Mouse (Mus musculus): ENCODE results near the gene Bmp8a. TPM values are rescaled to one million over a fixed set of nuclear protein-coding genes. Genes with fewer than 3 reads are reported as not detected.
"Not testable (repeated sequence)": the region's sequence is repeated elsewhere in the genome, so short reads cannot be mapped to it uniquely, and the experiment has no call there.

Gene Bmp8a
- total RNA-seq, 2 experiments from 2014 or later: not detected

DNA sequence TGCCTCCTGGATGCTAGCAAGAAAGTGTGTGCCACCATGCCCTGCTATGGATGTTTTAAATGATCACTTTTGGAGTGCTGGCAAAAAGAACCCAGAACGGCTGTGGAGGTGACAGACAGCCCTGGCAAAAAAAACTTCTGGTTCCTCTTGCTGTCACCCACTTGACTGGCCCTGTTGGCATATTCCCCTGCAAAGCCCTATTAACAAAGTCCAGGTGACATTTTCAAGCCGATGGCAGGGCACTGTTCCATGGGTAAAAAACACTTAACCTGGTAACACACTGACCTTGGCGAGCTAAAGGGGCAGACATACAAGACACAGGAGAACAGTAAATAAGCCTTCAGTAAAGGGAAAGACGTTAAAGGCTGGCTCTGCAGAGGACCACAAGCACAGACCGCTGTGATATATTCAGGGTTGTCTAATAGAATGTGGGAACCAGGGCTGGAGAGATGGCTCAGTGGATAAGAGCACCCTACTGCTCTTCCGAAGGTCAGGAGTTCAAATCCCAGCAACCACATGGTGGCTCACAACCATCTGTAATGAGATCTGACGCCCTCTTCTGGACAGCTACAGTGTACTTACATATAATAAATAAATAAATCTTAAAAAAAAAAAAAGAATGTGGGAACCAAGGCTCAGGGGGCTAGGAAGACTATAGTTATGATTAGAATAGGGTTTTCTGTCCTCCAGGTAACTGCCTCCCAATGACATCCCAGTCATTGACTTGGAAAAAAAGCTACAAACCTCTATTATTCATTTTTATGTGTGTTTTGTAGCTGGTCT, 49.2 kb downstream of the Bmp8a start:
- ATAC-seq (replicated peaks; ENCODE audit: low FRiP score, low TSS enrichment, poor library complexity, severe bottlenecking): no peak

DNA sequence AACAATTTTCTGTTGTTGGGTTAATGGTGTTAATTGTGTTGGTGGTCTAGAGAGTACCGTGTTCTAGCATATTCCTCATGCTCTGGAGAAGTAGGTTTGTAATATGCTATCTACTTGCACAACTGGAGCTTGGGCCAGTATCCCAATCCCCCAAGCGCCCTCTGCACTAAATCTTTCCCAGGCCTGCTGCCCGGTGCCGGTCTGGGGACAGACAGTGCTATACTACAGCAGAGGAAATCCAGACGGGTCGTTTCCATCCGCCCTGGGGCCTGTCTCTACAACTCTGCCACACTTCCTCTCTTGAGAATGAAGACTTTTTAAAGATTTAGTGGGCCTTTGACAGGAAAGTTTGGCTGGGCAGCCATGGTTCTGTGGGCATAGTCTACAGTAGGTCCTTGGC, 50.1 kb downstream of the Bmp8a start:
- no peak for ATAC-seq (replicated peaks; ENCODE audit: low FRiP score, low TSS enrichment, poor library complexity, severe bottlenecking)

DNA sequence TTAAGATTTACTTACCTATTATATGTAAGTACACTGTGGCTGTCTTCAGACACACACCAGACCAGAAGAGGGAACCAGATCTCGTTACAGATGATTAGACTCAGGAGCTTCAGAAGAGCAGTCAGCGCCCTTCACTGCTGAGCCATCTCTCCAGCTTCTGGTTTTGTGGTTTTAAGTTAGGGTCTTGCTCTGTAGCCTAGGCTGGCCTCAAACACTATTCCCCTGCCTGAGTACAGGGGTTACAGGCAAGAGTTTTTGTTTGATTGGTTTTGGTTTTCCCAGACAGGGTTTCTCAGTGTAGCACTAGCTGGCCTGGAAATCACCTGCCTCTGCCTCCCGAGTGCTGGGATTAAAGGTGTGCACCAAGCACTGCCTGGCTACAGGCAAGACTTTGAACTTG, 50.7 kb downstream of the Bmp8a start:
- ATAC-seq (replicated peaks; ENCODE audit: low FRiP score, low TSS enrichment, poor library complexity, severe bottlenecking): no peak

DNA sequence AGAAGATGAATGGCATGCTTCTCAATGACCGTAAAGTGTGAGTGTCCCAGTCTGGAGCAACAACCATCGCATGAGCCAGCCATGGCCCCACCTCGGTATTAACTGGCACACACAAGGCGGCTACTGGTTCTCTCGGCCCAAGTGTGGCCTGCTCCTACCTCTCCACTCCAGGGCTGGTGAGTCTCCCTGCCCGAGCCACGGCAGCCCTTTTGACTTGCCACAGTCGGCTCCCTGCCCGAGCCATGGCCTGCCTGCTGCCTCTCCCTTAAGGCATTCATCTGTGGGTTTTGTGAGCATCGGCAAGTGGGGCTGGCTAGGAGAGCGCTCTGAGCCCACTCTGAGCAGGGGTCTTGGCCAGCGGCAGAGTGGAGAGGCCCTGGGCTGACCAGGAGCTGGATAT, 54.0 kb downstream of the Bmp8a start:
- no peak for ATAC-seq (replicated peaks; ENCODE audit: low FRiP score, low TSS enrichment, poor library complexity, severe bottlenecking)

DNA sequence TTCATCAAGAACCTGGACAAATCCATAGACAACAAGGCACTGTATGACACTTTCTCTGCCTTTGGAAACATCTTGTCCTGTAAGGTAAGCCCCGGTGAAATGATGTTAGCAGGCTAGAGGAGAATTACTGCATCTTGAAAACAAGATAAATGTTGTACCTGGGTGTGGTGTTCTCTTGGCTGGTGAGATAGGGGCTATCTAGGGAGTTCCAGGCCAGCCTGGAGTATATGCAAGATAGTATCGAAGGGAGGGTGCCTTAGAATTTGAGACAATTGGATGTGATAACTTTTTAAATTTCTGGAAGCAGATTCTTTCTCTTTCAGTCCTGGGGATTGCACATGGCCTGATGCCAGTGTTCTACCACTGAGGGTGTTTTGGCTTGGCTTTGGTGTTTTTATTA, 56.3 kb downstream of the Bmp8a start:
- ATAC-seq (replicated peaks; ENCODE audit: low FRiP score, low TSS enrichment, poor library complexity, severe bottlenecking): peak; percentile 64

DNA sequence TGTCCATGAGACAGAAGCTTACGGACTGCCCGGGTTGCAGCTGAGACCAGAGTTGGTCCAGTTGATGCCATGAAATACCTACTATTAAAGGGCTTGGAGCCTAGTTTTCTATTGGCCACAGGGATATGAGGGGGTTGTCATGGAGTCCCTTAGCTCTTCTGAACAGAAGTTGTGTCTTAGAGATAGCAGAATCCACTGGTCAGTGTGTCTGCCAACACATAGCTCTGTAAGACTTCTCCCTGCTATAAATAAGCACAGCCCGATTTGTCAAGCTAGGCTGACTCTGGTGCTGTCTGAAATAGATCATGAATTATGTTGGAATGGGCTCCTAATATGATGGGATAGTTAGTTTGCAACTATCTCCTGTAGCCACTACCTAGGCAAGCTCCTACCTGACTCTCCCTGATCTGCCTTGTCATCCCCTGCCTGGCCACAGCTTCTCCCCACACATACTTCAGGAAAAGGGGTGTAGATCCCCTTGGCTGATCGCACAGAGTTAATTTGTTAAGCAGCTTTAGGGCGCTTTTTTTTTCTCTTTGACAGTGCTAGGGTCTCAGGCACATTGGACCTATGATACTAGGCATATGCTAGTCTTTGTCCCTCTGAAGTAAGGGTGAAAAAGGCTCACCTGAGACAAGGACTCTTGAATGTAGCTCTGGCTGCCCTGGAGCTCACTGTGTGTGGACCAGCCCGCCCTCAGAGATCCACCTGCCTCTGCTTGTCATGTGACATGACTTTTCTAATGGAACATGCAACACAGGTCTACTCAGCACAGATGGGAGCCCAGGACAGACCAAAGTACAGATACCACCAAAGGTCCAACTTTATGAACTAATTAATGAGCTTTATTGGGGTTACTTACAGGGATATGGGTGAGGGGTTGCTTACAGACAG, 58.1 kb downstream of the Bmp8a start:
- ATAC-seq (replicated peaks; ENCODE audit: low FRiP score, low TSS enrichment, poor library complexity, severe bottlenecking): 0 out of 2 replicates have a peak, but pooled peaks have one; percentile 10

DNA sequence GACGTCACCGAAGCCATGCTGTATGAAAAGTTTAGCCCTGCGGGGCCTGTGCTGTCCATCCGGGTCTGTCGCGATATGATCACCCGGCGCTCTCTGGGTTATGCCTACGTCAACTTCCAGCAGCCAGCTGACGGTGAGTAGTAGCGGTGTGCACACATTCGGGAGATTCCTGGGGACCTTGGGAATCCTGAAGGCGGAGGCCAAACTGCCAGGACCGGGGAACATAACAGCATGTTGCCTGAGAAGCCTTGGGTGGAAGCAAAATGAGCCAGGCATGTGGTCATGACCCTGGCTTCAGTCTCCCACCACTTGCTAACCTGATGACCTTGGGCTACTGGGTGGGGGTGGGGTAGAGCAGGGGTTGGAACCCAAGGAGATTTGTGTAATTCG, 59.4 kb downstream of the Bmp8a start:
- ATAC-seq (replicated peaks; ENCODE audit: low FRiP score, low TSS enrichment, poor library complexity, severe bottlenecking): not testable (repeated sequence)

DNA sequence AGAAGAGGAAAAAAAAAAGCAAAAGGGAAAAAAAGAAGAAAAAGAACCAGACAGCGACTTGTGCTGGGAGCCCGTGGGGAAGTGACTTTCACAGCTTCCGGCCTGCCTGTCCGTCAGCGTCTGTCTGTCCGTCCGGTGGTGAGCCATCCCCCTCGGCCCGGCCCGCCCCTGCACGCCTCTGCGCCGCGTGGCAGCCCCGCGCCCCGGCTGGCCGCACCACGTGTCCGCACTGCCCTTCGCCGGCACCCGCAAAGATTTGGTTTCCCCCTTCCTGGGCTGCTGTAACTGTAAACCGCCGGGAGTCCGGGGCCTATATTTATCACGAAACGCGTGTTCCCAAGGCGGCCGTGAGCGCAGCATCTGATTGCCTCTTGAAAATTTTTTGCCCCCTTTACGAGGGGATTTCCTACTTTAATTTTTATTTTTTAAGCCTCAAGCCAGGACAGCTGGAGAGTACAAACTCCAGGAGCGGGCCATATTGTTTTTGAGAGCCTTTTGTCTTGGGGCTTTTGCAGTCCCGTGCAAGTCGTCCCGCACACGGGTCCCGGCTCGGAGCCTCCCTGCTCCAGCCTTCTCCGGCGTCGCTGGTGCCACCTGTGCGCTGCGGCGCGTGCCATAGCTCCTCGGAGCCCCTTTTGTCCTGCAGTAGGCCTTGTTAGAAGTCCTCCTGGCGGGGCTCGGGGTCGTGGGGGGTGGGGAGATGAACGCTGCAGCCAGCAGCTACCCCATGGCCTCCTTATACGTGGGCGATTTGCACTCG, 60.0 kb downstream of the Bmp8a start:
- ATAC-seq (replicated peaks; ENCODE audit: low FRiP score, low TSS enrichment, poor library complexity, severe bottlenecking): not testable (repeated sequence)

DNA sequence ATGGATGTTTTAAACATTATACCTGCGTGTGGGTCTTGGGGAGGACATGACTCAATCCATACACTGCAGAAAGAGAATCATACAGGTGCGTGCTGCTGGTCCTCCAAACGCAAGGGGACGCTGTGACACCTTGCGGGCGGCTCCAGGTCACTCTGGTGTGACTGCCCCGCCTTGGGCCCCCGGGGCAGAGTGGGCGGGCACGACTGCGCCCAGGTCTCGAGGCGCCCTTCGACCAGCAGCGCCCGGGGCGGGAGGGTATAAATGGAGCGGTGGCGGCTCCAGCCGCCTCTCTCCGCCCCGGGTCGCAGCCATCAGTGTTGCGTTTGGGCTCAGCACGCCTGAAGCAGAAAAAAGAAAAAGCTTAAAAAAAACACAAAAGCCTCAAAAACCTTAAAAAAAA, 60.6 kb downstream of the Bmp8a start:
- ATAC-seq (replicated peaks; ENCODE audit: low FRiP score, low TSS enrichment, poor library complexity, severe bottlenecking): peak; percentile 85

DNA sequence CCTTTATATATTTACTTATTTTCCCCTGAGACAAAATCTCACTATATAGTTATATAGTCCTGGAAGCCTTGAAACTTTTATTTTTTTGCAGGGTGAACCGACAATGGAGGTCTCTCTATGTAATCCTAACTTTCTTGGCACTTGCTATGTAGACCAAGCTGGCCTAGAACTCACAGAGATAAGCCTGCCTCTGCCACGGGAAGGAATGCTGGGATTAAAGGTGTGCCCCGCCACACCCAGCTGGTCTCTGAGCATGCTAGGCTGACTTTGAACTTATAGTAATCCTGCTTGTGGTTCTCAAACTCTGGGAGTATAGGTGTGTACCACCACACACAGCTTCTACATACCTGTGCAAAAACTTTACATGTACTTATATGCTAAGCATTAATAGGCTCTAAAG, 62.9 kb downstream of the Bmp8a start:
- no peak for ATAC-seq (replicated peaks; ENCODE audit: low FRiP score, low TSS enrichment, poor library complexity, severe bottlenecking)

DNA sequence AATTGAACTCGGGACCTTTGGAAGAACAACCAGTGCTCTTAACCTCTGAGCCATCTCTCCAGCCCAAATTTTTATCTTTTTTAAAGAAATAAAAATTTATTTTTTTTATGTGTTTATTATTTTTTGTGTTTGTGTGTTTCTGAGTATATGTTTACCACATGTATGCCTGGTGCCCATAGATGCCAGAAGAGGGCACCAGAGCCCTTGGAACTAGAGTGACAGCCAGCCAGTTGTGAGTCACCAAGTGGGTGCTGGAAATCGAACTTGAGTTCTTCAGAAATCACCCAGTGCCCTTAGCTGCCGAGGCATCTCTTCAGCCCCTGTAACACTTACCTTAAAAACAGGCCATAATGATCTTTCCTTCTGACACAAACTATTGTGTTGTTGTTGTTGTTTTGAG, 72.0 kb downstream of the Bmp8a start:
- no peak for ATAC-seq (replicated peaks; ENCODE audit: low FRiP score, low TSS enrichment, poor library complexity, severe bottlenecking)

Other genes starting within 250 kb of the Bmp8a start
- 0.33 TPM in 1 of 2 replicates, not detected in the other for gene Bmp8b, start 238.1 kb downstream of the Bmp8a start, total RNA-seq (2014; fragmentation: Nextera tagmentation)
- gene Bmp8b, start 238.1 kb downstream of the Bmp8a start, total RNA-seq (2017): not detected in 2 replicates
- gene Oxct2b, start 227.0 kb downstream of the Bmp8a start, total RNA-seq (2014; fragmentation: Nextera tagmentation): not detected in 2 replicates
- gene Oxct2b, start 227.0 kb downstream of the Bmp8a start, total RNA-seq (2017): not detected in 2 replicates
- 74.5 and 87.1 TPM in 2 replicates for gene Ppie, start 203.3 kb downstream of the Bmp8a start, total RNA-seq (2014; fragmentation: Nextera tagmentation)
- gene Ppie, start 203.3 kb downstream of the Bmp8a start, total RNA-seq (2017): 61.6 and 78.6 TPM in 2 replicates
- not detected in 2 replicates for gene Hpcal4, start 160.0 kb downstream of the Bmp8a start, total RNA-seq (2014; fragmentation: Nextera tagmentation)
- not detected in 2 replicates for gene Hpcal4, start 160.0 kb downstream of the Bmp8a start, total RNA-seq (2017)
- not detected in 2 replicates for gene Nt5c1a, start 141.7 kb downstream of the Bmp8a start, total RNA-seq (2014; fragmentation: Nextera tagmentation)
- not detected in 2 replicates for gene Nt5c1a, start 141.7 kb downstream of the Bmp8a start, total RNA-seq (2017)
- gene Heyl, start 109.7 kb downstream of the Bmp8a start, total RNA-seq (2014; fragmentation: Nextera tagmentation): 0.27 and 1.3 TPM in 2 replicates
- not detected in 2 replicates for gene Heyl, start 109.7 kb downstream of the Bmp8a start, total RNA-seq (2017)
- gene Pabpc4, start 80.9 kb downstream of the Bmp8a start, total RNA-seq (2014; fragmentation: Nextera tagmentation): 364 and 416 TPM in 2 replicates
- gene Pabpc4, start 80.9 kb downstream of the Bmp8a start, total RNA-seq (2017): 201 and 257 TPM in 2 replicates
- gene Oxct2a, start 19.6 kb downstream of the Bmp8a start, total RNA-seq (2014; fragmentation: Nextera tagmentation): not detected in 2 replicates
- not detected in 2 replicates for gene Oxct2a, start 19.6 kb downstream of the Bmp8a start, total RNA-seq (2017)

Measured in megakaryocyte-erythroid progenitor cell, adult 5-6 weeks (primary cell).